ENCODE assay signal across 8 mouse cellular contexts in genomic region chr10:80356001-80356682, GRCm38 (mm10). TPM values are rescaled to one million over a fixed set of nuclear protein-coding genes. Genes with fewer than 3 reads are reported as not detected.
DNase-seq lines count a peak whose midpoint lies in the region; ATAC-seq lines count a peak whose summit lies in the region.

Plk5 (plus strand) TSS chr10:80356459.

- under 1% methylated on average over 51 of the region's 53 CpGs for WGBS in forebrain, embryonic 11.5 days
- under 1% methylated on average over 50 of the region's 53 CpGs for WGBS in midbrain, embryonic 11.5 days

- H3K9ac ChIP-seq in forebrain, embryonic 11.5 days (ENCODE audit: low read length), result no peak within 1 kb of the TSS
- no peak within 1 kb of the TSS for H3K9ac ChIP-seq in midbrain, embryonic 11.5 days (ENCODE audit: low read length)

- no peaks in the 10 kb centered on the region for H3K9me3 ChIP-seq in forebrain, embryonic 11.5 days (ENCODE audit: control insufficient read depth, low read length)
- H3K9me3 ChIP-seq in midbrain, embryonic 11.5 days (ENCODE audit: control insufficient read depth, low read length), result no peaks in the 10 kb centered on the region

- no peaks in the 10 kb centered on the region for H3K36me3 ChIP-seq in forebrain, embryonic 11.5 days (ENCODE audit: control insufficient read depth, insufficient read depth, low read length)
- no peaks in the 10 kb centered on the region for H3K36me3 ChIP-seq in midbrain, embryonic 11.5 days (ENCODE audit: control insufficient read depth, insufficient read depth, low read length)

- H3K4me2 ChIP-seq in forebrain, embryonic 11.5 days (ENCODE audit: low read depth, low read length, severe bottlenecking), result peak within 1 kb of the TSS; percentile 39
- peak within 1 kb of the TSS; percentile 31 for H3K4me2 ChIP-seq in midbrain, embryonic 11.5 days

- DNase-seq in layer of hippocampus, adult 18-20 months (ENCODE audit: low spot score in 2 of 2), result peak in 1 of 2 experiments; percentile 42
- no peak for DNase-seq in layer of hippocampus, adult 11-12 months (ENCODE audit: low spot score)
- peak; percentile 71 for DNase-seq in cerebellum, adult 11 months
- DNase-seq in forebrain, embryonic 11.5 days (ENCODE audit: low spot score), result no peak
- no peak for DNase-seq in midbrain, embryonic 11.5 days (ENCODE audit: low spot score, missing footprints)
- no peak for DNase-seq in adrenal gland, postnatal 4 days (ENCODE audit: low spot score in 2 of 2)
- no peak for DNase-seq in adrenal gland, postnatal 10 days
- no peak for DNase-seq in spleen, postnatal 10 days (ENCODE audit: low spot score in 2 of 2)

- H3K4me3 ChIP-seq in forebrain, embryonic 11.5 days (ENCODE audit: low read depth, low read length), result peak within 1 kb of the TSS; percentile 19
- H3K4me3 ChIP-seq in midbrain, embryonic 11.5 days (ENCODE audit: low read depth, low read length), result peak within 1 kb of the TSS; percentile 20

- no peak within 1 kb of the TSS for H3K27ac ChIP-seq in forebrain, embryonic 11.5 days (ENCODE audit: low read depth, low read length)
- no peak within 1 kb of the TSS for H3K27ac ChIP-seq in midbrain, embryonic 11.5 days (ENCODE audit: low read depth, low read length)

- ATAC-seq in forebrain, embryonic 11.5 days (replicated peaks; ENCODE audit: low FRiP score), result no peak
- no peak for ATAC-seq in midbrain, embryonic 11.5 days (ENCODE audit: low FRiP score)

- H3K4me1 ChIP-seq in forebrain, embryonic 11.5 days (replicated peaks; ENCODE audit: control insufficient read depth, insufficient read depth, low read length), result peaks cover 2% of the 10 kb centered on the region; the same call in 1 of the 2 replicates
- peaks cover 8% of the 10 kb centered on the region for H3K4me1 ChIP-seq in midbrain, embryonic 11.5 days (ENCODE audit: control insufficient read depth, insufficient read depth, low read length)

- H3K27me3 ChIP-seq in forebrain, embryonic 11.5 days (ENCODE audit: control insufficient read depth, insufficient read depth, low read length), result peaks cover 56% of the 10 kb centered on the region
- peaks cover 60% of the 10 kb centered on the region for H3K27me3 ChIP-seq in midbrain, embryonic 11.5 days (ENCODE audit: control insufficient read depth, insufficient read depth, low read length)

RNA-seq across cellular contexts. Expression of gene Plk5, which starts in this region (rescaled TPM):
- 10 to 100 TPM; 30.3 to 30.5 TPM for total RNA-seq in layer of hippocampus, adult 18-20 months (2021)
- polyA plus RNA-seq in forebrain, embryonic 11.5 days (2014; fragmentation: Nextera tagmentation; extraction: Ambion mirVana), result 0.36 and 0.87 TPM in 2 replicates
- 0.05 and 0.22 TPM in 2 replicates for polyA plus RNA-seq in midbrain, embryonic 11.5 days (2014; fragmentation: Nextera tagmentation; extraction: Ambion mirVana)
- under 1 TPM in 1 of 2 experiments, not detected in 1; 0.36 TPM for total RNA-seq in adrenal gland, postnatal 4 days (2021)
- total RNA-seq in adrenal gland, postnatal 10 days (2021), result under 1 TPM in 1 of 2 experiments, not detected in 1; 0.12 TPM

Comparison
In these comparisons a context has a peak if more than half of its experiments do, and no peak if none do; other contexts are left out.
1. RNA of gene Plk5 (total RNA-seq): 30.3 to 30.5 TPM in layer of hippocampus, adult 18-20 months; 0.36 TPM in adrenal gland, postnatal 4 days and 0.12 TPM in adrenal gland, postnatal 10 days; every median in the first group is over 10 times any median in the second.